Mouse (Mus musculus): ENCODE measurements around the gene Sympk. TPM values are rescaled to one million over a fixed set of nuclear protein-coding genes. Genes with fewer than 3 reads are reported as not detected.

The Sympk gene
- polyA plus RNA-seq, 2 experiments, result 10.7 to 27.3 TPM

DNA sequence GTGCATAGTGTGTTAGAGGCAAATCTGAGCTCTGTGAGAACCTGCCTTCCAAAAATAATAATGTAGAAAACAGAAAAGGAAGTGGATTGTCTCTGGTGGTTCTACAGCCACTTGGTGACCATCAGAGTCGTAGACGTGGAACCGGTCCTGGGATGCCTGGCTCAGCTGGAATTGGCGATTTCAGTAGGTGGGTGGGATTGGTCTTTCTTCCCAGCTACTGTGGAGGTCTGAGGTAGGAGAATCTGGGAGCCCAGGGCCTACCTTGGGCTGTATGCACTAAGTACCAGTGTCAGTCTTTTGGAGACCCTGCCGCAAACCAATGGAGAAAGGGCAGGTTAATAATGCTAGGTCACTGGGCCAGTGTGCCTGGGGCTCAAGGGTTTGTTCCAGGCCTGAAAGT is 31.1 kb upstream of the Sympk start:
- Histone ChIP-seq H3K9ac (replicated peaks) (no peak overlapping the region), H3K9me3 (ENCODE audit: control insufficient read depth, low read length) (no peaks in the 10 kb centered on the region), H3K27me3 (ENCODE audit: control insufficient read depth, insufficient read depth, low read length) (peaks cover 48% of the 10 kb centered on the region), H3K36me3 (replicated peaks; ENCODE audit: control insufficient read depth, insufficient read depth, low read depth) (no peaks in the 10 kb centered on the region), H3K4me1 (replicated peaks; ENCODE audit: control insufficient read depth in 2 of 2, insufficient read depth in 2 of 2, low read length in 1 of 2) (peaks cover 0 to 5% of the 10 kb centered on the region in 2 experiments; a peak in 1 of 4 replicates), H3K4me3 (ENCODE audit: insufficient read depth in 1 of 2, low read depth in 2 of 2, low read length in 2 of 2) (no peak overlapping the region), H3K4me2 (ENCODE audit: low read depth) (no peak overlapping the region), H3K27ac (no peak overlapping the region)
- TF ChIP-seq EP300 (IDR thresholded peaks at IDR 0.05; ENCODE audit: low read depth) (no peak), CTCF (IDR thresholded peaks at IDR 0.05; ENCODE audit: low read depth) (no peak)
- WGBS (ENCODE audit: insufficient replicate concordance), result 70% methylated on average over 5 of the region's 5 CpGs
- no peak for ATAC-seq (ENCODE audit: insufficient read depth)
- no peak for DNase-seq (ENCODE audit: low read depth in 3 of 3, low spot score in 3 of 3)

DNA sequence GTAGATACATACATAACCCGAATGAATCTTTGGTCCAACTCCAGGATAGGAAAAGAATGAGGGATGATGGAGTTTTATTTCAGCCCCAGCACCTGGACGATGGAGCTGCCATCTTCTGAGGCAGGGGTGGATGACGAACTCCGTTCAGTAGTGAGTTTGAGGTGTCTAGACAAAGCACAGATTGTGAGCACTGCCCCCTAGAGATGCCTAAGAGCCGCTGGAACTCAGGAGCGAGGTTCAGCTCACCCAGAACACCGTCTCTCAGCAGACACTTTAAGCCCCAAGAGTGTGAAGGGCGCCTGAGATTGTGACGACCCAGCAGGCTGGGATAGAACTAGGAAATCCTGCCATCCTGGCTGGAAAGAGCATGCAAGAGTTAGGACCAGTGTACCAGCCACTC is 25.3 kb upstream of the Sympk start:
- Histone ChIP-seq H3K36me3 (replicated peaks; ENCODE audit: control insufficient read depth, insufficient read depth, low read depth) (no peaks in the 10 kb centered on the region), H3K4me3 (ENCODE audit: insufficient read depth in 1 of 2, low read depth in 2 of 2, low read length in 2 of 2) (no peak overlapping the region), H3K4me2 (ENCODE audit: low read depth) (no peak overlapping the region), H3K9me3 (ENCODE audit: control insufficient read depth, low read length) (no peaks in the 10 kb centered on the region), H3K9ac (replicated peaks) (no peak overlapping the region), H3K27me3 (ENCODE audit: control insufficient read depth, insufficient read depth, low read length) (no peaks in the 10 kb centered on the region; the same call in 1 of the 2 replicates), H3K4me1 (replicated peaks; ENCODE audit: control insufficient read depth in 2 of 2, insufficient read depth in 2 of 2, low read length in 1 of 2) (peaks cover 15 to 19% of the 10 kb centered on the region in 2 experiments), H3K27ac (no peak overlapping the region)
- no peak for TF ChIP-seq EP300 (IDR thresholded peaks at IDR 0.05; ENCODE audit: low read depth)
- TF ChIP-seq CTCF (IDR thresholded peaks at IDR 0.05; ENCODE audit: low read depth), result 0 out of 2 replicates have a peak, but pooled peaks have one; percentile 10
- no peak for ATAC-seq (ENCODE audit: insufficient read depth)
- WGBS (ENCODE audit: insufficient replicate concordance), result 52% methylated on average over 9 of the region's 9 CpGs
- no peak for DNase-seq (ENCODE audit: low read depth in 3 of 3, low spot score in 3 of 3)

DNA sequence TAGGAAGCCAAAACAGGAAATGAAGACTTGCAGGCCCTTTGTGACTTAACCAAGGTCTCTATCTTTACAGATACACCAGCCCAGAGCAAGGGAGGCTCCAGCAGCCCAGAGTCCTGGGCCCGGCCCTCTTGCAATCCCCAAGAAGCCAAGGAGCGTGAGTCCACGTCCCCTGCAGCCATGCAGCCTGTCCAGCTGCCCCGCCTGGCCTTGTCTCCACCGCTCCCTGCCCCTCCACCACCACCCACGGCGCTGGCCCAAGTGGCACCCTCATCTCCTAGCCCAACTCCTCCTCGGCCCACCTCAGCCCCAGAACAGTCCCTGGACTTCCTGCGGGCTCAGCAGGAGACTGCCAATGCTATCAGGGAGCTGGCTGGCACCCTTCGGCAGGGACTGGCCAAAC is 23.8 kb upstream of the Sympk start:
- TF ChIP-seq EP300 (IDR thresholded peaks at IDR 0.05; ENCODE audit: low read depth) (no peak), CTCF (IDR thresholded peaks at IDR 0.05; ENCODE audit: low read depth) (no peak)
- DNase-seq (ENCODE audit: low read depth in 3 of 3, low spot score in 3 of 3) (no peak), ATAC-seq (ENCODE audit: insufficient read depth) (no peak)
- Histone ChIP-seq H3K36me3 (replicated peaks; ENCODE audit: control insufficient read depth, insufficient read depth, low read depth) (no peaks in the 10 kb centered on the region), H3K4me2 (ENCODE audit: low read depth) (peak overlapping the region; percentile 79), H3K9me3 (ENCODE audit: control insufficient read depth, low read length) (no peaks in the 10 kb centered on the region), H3K27me3 (ENCODE audit: control insufficient read depth, insufficient read depth, low read length) (no peaks in the 10 kb centered on the region), H3K4me1 (replicated peaks; ENCODE audit: control insufficient read depth in 2 of 2, insufficient read depth in 2 of 2, low read length in 1 of 2) (peaks cover 15 to 23% of the 10 kb centered on the region in 2 experiments), H3K9ac (replicated peaks) (peak overlapping the region; percentile 38), H3K27ac (no peak overlapping the region), H3K4me3 (ENCODE audit: insufficient read depth in 1 of 2, low read depth in 2 of 2, low read length in 2 of 2) (peak overlapping the region; percentile 35 to 53)
- 28% methylated on average over 10 of the region's 10 CpGs for whole genome bisulfite sequencing (ENCODE audit: insufficient replicate concordance)

DNA sequence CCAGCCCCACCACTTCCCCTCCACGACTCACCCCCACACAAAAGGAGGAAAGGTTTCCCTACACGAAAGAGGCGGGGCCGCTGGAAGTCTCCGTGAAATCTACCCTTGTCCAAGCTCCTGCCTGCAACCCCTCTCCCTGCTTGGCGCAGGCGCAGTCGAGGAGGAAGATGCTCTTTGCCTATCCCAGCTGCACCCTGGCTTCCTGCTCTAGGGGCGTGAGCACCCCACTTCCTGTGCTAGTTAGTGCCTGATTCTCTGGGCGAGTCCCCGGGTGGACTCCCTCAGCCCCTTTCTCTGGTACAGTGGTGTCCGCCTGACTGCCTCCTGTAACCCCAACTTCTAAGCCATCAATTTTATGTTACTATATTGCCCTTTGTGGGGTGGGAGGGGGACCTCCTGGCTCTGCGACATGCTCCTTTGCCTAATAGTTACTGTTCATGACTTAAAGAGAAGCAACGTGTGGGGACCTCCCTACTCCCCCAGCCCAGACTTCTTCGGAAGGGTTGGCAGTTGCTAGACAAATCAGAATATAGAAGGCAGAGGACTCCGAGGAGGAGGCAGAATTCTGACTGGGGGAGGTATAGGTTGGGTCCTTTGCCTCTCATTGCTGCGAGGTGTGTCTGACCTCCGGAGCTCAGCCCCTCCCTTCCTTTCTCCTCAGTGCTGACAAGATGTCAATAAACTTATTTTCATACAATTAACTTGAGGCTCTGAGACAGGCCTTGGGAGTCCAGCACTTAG is 22.9 kb upstream of the Sympk start:
- WGBS (ENCODE audit: insufficient replicate concordance), result 11% methylated on average over 18 of the region's 18 CpGs
- H3K4me3 ChIP-seq (ENCODE audit: insufficient read depth in 1 of 2, low read depth in 2 of 2, low read length in 2 of 2), result peak overlapping the region; percentile 35 to 53
- no peak for ATAC-seq (ENCODE audit: insufficient read depth)
- no peaks in the 10 kb centered on the region for H3K27me3 ChIP-seq (ENCODE audit: control insufficient read depth, insufficient read depth, low read length)
- TF ChIP-seq CTCF (IDR thresholded peaks at IDR 0.05; ENCODE audit: low read depth) (no peak), EP300 (IDR thresholded peaks at IDR 0.05; ENCODE audit: low read depth) (no peak)
- no peaks in the 10 kb centered on the region for H3K9me3 ChIP-seq (ENCODE audit: control insufficient read depth, low read length)
- peak in 2 of 3 experiments; percentile 51 to 53 for DNase-seq (ENCODE audit: low read depth in 3 of 3, low spot score in 3 of 3)
- H3K4me2 ChIP-seq (ENCODE audit: low read depth), result peak overlapping the region; percentile 79
- H3K27ac ChIP-seq, result peak overlapping the region; percentile 23
- H3K36me3 ChIP-seq (replicated peaks; ENCODE audit: control insufficient read depth, insufficient read depth, low read depth), result no peaks in the 10 kb centered on the region
- peaks cover 15 to 23% of the 10 kb centered on the region in 2 experiments for H3K4me1 ChIP-seq (replicated peaks; ENCODE audit: control insufficient read depth in 2 of 2, insufficient read depth in 2 of 2, low read length in 1 of 2)
- H3K9ac ChIP-seq (replicated peaks), result peak overlapping the region; percentile 38

DNA sequence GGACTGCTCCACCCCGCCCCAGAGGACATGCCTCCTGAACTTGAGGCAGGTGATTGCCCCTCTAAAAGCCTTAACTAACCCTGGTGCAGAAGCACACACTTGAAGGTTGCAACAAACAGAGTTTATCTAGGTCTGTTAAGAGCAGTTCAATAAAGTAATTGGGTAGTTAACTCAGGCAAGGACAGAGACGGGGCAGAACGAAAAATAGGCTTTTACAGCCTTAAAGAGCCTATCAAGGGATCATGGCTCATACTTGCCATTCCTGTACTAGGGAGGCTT is 22.4 kb upstream of the Sympk start:
- ATAC-seq (ENCODE audit: insufficient read depth) (no peak), DNase-seq (ENCODE audit: low read depth in 3 of 3, low spot score in 3 of 3) (no peak)
- 60% methylated on average over 3 of the region's 3 CpGs for WGBS (ENCODE audit: insufficient replicate concordance)
- Histone ChIP-seq H3K27ac (peak overlapping the region; percentile 79), H3K4me1 (replicated peaks; ENCODE audit: control insufficient read depth in 2 of 2, insufficient read depth in 2 of 2, low read length in 1 of 2) (peaks cover 15 to 23% of the 10 kb centered on the region in 2 experiments), H3K4me3 (ENCODE audit: insufficient read depth in 1 of 2, low read depth in 2 of 2, low read length in 2 of 2) (no peak overlapping the region), H3K9ac (replicated peaks) (peak overlapping the region; percentile 38; the same call in 1 of the 2 replicates), H3K4me2 (ENCODE audit: low read depth) (peak overlapping the region; percentile 79), H3K27me3 (ENCODE audit: control insufficient read depth, insufficient read depth, low read length) (no peaks in the 10 kb centered on the region), H3K9me3 (ENCODE audit: control insufficient read depth, low read length) (no peaks in the 10 kb centered on the region), H3K36me3 (replicated peaks; ENCODE audit: control insufficient read depth, insufficient read depth, low read depth) (no peaks in the 10 kb centered on the region)
- no peak for TF ChIP-seq CTCF (IDR thresholded peaks at IDR 0.05; ENCODE audit: low read depth)
- TF ChIP-seq EP300 (IDR thresholded peaks at IDR 0.05; ENCODE audit: low read depth), result no peak
